Mouse (Mus musculus): ENCODE results near the gene Stard9. TPM values are rescaled to one million over a fixed set of nuclear protein-coding genes. Genes with fewer than 3 reads are reported as not detected.

The Stard9 gene
- total RNA-seq, 1 experiment from 2014 or later = 1.8 TPM

Other genes with a start within 250 kb of the Stard9 start
- gene Ganc, start 225.2 kb upstream of the Stard9 start, total RNA-seq (2017) = 17.2 and 28.5 TPM in 2 replicates
- gene Tmem87a, start 225.0 kb upstream of the Stard9 start, total RNA-seq (2017) = 62.5 and 65.4 TPM in 2 replicates
- gene Capn3, start 173.1 kb upstream of the Stard9 start, total RNA-seq (2017) = 4.3 and 6.0 TPM in 2 replicates
- 85.1 and 133 TPM in 2 replicates for gene Zfp106, start 65.3 kb upstream of the Stard9 start, total RNA-seq (2017)
- gene Snap23, start 61.5 kb upstream of the Stard9 start, total RNA-seq (2017) = 77.4 and 146 TPM in 2 replicates
- 15.4 and 16.2 TPM in 2 replicates for gene Haus2, start 19.7 kb upstream of the Stard9 start, total RNA-seq (2017)
- gene Lrrc57, start 19.6 kb upstream of the Stard9 start, total RNA-seq (2017) = 18.3 and 20.9 TPM in 2 replicates
- gene Cdan1, start 221.0 kb downstream of the Stard9 start, total RNA-seq (2017) = 18.5 and 20.7 TPM in 2 replicates
- gene Ttbk2, start 221.5 kb downstream of the Stard9 start, total RNA-seq (2017) = 9.4 and 10.1 TPM in 2 replicates